Mouse (Mus musculus) MEL (cell line): Measurements from ENCODE around the gene Rassf1. TPM values are rescaled to one million over a fixed set of nuclear protein-coding genes. Genes with fewer than 3 reads are reported as not detected.
A peak's percentile ranks its signal among the peaks of the same experiment; 100 is the strongest.

ENCODE experiments used
- DNase-seq: peaks from one replicate; pipeline ENCODE4 v3.0.0; 2011; ENCODE audit warnings: low read depth, low spot score
- H3K27ac ChIP-seq: 2 replicates; pipeline ENCODE4 v1.5.1; 2012; ENCODE audit warnings: low read depth, mild to moderate bottlenecking, control low read depth, low read length, moderate library complexity; ENCODE audit not compliant: control insufficient read depth
- H3K27me3 ChIP-seq, 2 experiments: fragments of 150-350 bp in 1 of 2; sonication (generic) in 1 of 2; 2 replicates each; pipeline ENCODE4 v1.6.1; 2012; ENCODE audit warnings: low read length in 2 of 2, mild to moderate bottlenecking in 2 of 2, improper control_type of control experiment in 1 of 2, moderate library complexity in 1 of 2; ENCODE audit not compliant: insufficient read depth in 2 of 2, control insufficient read depth in 1 of 2
- H3K36me3 ChIP-seq, 2 experiments: 2 replicates each; pipeline ENCODE4 v1.6.1; 2012 to 2014; ENCODE audit warnings: low read length in 2 of 2, improper control_type of control experiment in 1 of 2, inconsistent platforms in 1 of 2, mild to moderate bottlenecking in 1 of 2; ENCODE audit not compliant: insufficient read depth in 2 of 2, control insufficient read depth in 1 of 2
- H3K4me1 ChIP-seq, 2 experiments: fragments of 150-350 bp in 1 of 2; sonication (generic) in 1 of 2; 2 replicates each; pipeline ENCODE4 v1.6.1; 2012; ENCODE audit warnings: low read length in 2 of 2, improper control_type of control experiment in 1 of 2, mild to moderate bottlenecking in 1 of 2; ENCODE audit not compliant: insufficient read depth in 2 of 2, control insufficient read depth in 1 of 2
- H3K4me3 ChIP-seq, 2 experiments: fragments of 150-350 bp in 1 of 2; sonication (generic) in 1 of 2; 2 replicates each; pipeline ENCODE4 v1.5.1; 2012; ENCODE audit warnings: low read depth in 2 of 2, low read length in 2 of 2, mild to moderate bottlenecking in 2 of 2, moderate library complexity in 2 of 2, control low read depth in 1 of 2, improper control_type of control experiment in 1 of 2; ENCODE audit not compliant: control insufficient read depth in 1 of 2, insufficient read depth in 1 of 2
- H3K79me2 ChIP-seq: 2 replicates; pipeline ENCODE4 v1.6.1; 2012; ENCODE audit warnings: mild to moderate bottlenecking, low read length, moderate library complexity; ENCODE audit not compliant: control insufficient read depth, poor library complexity, insufficient read depth
- H3K9ac ChIP-seq: 2 replicates; pipeline ENCODE4 v1.6.1; 2012; ENCODE audit warnings: low read depth, mild to moderate bottlenecking, control low read depth, low read length, moderate library complexity; ENCODE audit not compliant: control insufficient read depth, poor library complexity, severe bottlenecking
- H3K9me3 ChIP-seq: fragments of 150-350 bp; sonication (generic); replicated peaks from 2 replicates; pipeline ENCODE4 v1.6.1; 2012; ENCODE audit warnings: mild to moderate bottlenecking, low read length, improper control_type of control experiment, moderate library complexity; ENCODE audit not compliant: insufficient read depth
- CHD1 ChIP-seq: IDR thresholded peaks from 2 replicates; pipeline ENCODE4 v1.6.1; 2012; ENCODE audit warnings: low read depth, mild to moderate bottlenecking, inconsistent platforms, low read length, improper control_type of control experiment
- CHD2 ChIP-seq: IDR thresholded peaks from 2 replicates; pipeline ENCODE4 v1.6.1; 2011; ENCODE audit warnings: low read length, improper control_type of control experiment
- CTCF ChIP-seq, 3 experiments: IDR thresholded peaks in 2 of 3; conservative IDR thresholded peaks in 1 of 3; 2 replicates each; pipeline ENCODE4 v1.5.1; 2011 to 2012; ENCODE audit warnings: low read length in 3 of 3, low read depth in 2 of 3, mild to moderate bottlenecking in 2 of 3, improper control_type of control experiment in 1 of 3, inconsistent platforms in 1 of 3, mixed read lengths in 1 of 3, moderate library complexity in 1 of 3; ENCODE audit not compliant: control insufficient read depth in 1 of 3, insufficient read depth in 1 of 3, poor library complexity in 1 of 3, severe bottlenecking in 1 of 3
- E2F4 ChIP-seq: IDR thresholded peaks from 2 replicates; pipeline ENCODE4 v1.6.1; 2011; ENCODE audit warnings: low read depth, low read length, improper control_type of control experiment, borderline replicate concordance
- EP300 ChIP-seq, 2 experiments: IDR thresholded peaks; 2 replicates each; pipeline ENCODE4 v1.6.1; 2011; ENCODE audit warnings: improper control_type of control experiment in 2 of 2, low read length in 2 of 2, low read depth in 1 of 2, mild to moderate bottlenecking in 1 of 2
- GABPA ChIP-seq: IDR thresholded peaks from 2 replicates; pipeline ENCODE4 v1.6.1; 2012; ENCODE audit warnings: low read depth, mild to moderate bottlenecking, inconsistent platforms, low read length, improper control_type of control experiment, moderate library complexity
- GATA1 ChIP-seq: IDR thresholded peaks from 2 replicates; pipeline ENCODE4 v1.6.1; 2011; ENCODE audit warnings: low read depth, low read length, improper control_type of control experiment
- JUND ChIP-seq: IDR thresholded peaks from 2 replicates; pipeline ENCODE4 v1.6.1; 2011; ENCODE audit warnings: low read depth, mild to moderate bottlenecking, improper control_type of control experiment, low read length
- KAT2A ChIP-seq: conservative IDR thresholded peaks from 2 replicates; pipeline ENCODE4 v1.6.1; 2012; ENCODE audit warnings: low read depth, low read length, improper control_type of control experiment, inconsistent platforms
- MAFK ChIP-seq: IDR thresholded peaks from 2 replicates; pipeline ENCODE4 v1.6.1; 2011; ENCODE audit warnings: low read depth, mild to moderate bottlenecking, low read length, improper control_type of control experiment, borderline replicate concordance
- MAX ChIP-seq: IDR thresholded peaks from 2 replicates; pipeline ENCODE4 v1.6.1; 2011; ENCODE audit warnings: low read length, improper control_type of control experiment
- MAZ ChIP-seq: IDR thresholded peaks from 2 replicates; pipeline ENCODE4 v1.6.1; 2012; ENCODE audit warnings: low read depth, mild to moderate bottlenecking, inconsistent platforms, low read length, improper control_type of control experiment
- MEF2A ChIP-seq: IDR thresholded peaks from 2 replicates; pipeline ENCODE4 v1.6.1; 2014; ENCODE audit warnings: low read depth, mild to moderate bottlenecking, inconsistent platforms, low read length, improper control_type of control experiment; ENCODE audit not compliant: poor library complexity, insufficient replicate concordance, severe bottlenecking; ENCODE audit errors: extremely low read depth
- MXI1 ChIP-seq: IDR thresholded peaks from 2 replicates; pipeline ENCODE4 v1.6.1; 2011; ENCODE audit warnings: mild to moderate bottlenecking, low read depth, low read length, improper control_type of control experiment
- MYB ChIP-seq: IDR thresholded peaks from 2 replicates; pipeline ENCODE4 v1.6.1; 2011; ENCODE audit warnings: mild to moderate bottlenecking, low read depth, low read length, improper control_type of control experiment
- MYC ChIP-seq: IDR thresholded peaks from 2 replicates; pipeline ENCODE4 v1.6.1; 2011; ENCODE audit warnings: low read depth, mild to moderate bottlenecking, low read length, improper control_type of control experiment, moderate library complexity
- NELFE ChIP-seq: IDR thresholded peaks from 2 replicates; pipeline ENCODE4 v1.6.1; 2011; ENCODE audit warnings: low read depth, low read length, improper control_type of control experiment
- NRF1 ChIP-seq: IDR thresholded peaks from 2 replicates; pipeline ENCODE4 v1.6.1; 2014; ENCODE audit warnings: low read depth, mild to moderate bottlenecking, inconsistent platforms, low read length, improper control_type of control experiment, moderate library complexity; ENCODE audit not compliant: poor library complexity, insufficient read depth, severe bottlenecking
- POLR2AphosphoS2 ChIP-seq: IDR thresholded peaks from 2 replicates; pipeline ENCODE4 v1.6.1; 2011; ENCODE audit warnings: low read length, improper control_type of control experiment
- POLR2AphosphoS5 ChIP-seq: IDR thresholded peaks from 2 replicates; pipeline ENCODE4 v1.6.1; 2012; ENCODE audit warnings: low read depth, borderline replicate concordance, mild to moderate bottlenecking, inconsistent platforms, low read length, moderate library complexity, mixed read lengths
- RAD21 ChIP-seq: IDR thresholded peaks from 2 replicates; pipeline ENCODE4 v1.6.1; 2011; ENCODE audit warnings: mild to moderate bottlenecking, low read depth, low read length, improper control_type of control experiment
- SIN3A ChIP-seq: IDR thresholded peaks from 2 replicates; pipeline ENCODE4 v1.6.1; 2012; ENCODE audit warnings: low read length, improper control_type of control experiment, inconsistent platforms
- TAL1 ChIP-seq: IDR thresholded peaks from 2 replicates; pipeline ENCODE4 v1.6.1; 2012; ENCODE audit warnings: mild to moderate bottlenecking, inconsistent platforms, low read length, moderate library complexity, mixed read lengths
- TBP ChIP-seq: IDR thresholded peaks from 2 replicates; pipeline ENCODE4 v1.8.0; 2011; ENCODE audit warnings: low read depth, low read length, improper control_type of control experiment
- TCF12 ChIP-seq: IDR thresholded peaks from 2 replicates; pipeline ENCODE4 v1.6.1; 2014; ENCODE audit warnings: low read depth, mild to moderate bottlenecking, inconsistent platforms, low read length, improper control_type of control experiment, moderate library complexity
- UBTF ChIP-seq: IDR thresholded peaks from 2 replicates; pipeline ENCODE4 v1.6.1; 2012; ENCODE audit warnings: low read depth, mild to moderate bottlenecking, inconsistent platforms, low read length, improper control_type of control experiment, moderate library complexity, borderline replicate concordance; ENCODE audit not compliant: insufficient read depth
- USF1 ChIP-seq: IDR thresholded peaks from 2 replicates; pipeline ENCODE4 v1.6.1; 2014; ENCODE audit warnings: low read depth, mild to moderate bottlenecking, inconsistent platforms, low read length, improper control_type of control experiment, moderate library complexity
- ZMIZ1 ChIP-seq: IDR thresholded peaks from 2 replicates; pipeline ENCODE4 v1.6.1; 2012; ENCODE audit warnings: low read depth, mild to moderate bottlenecking, inconsistent platforms, low read length, improper control_type of control experiment, moderate library complexity
- polyA plus RNA-seq, 2 experiments: library from polyadenylated mRNA; stranded (reverse) in 1 of 2; unstranded in 1 of 2; fragments of >175 nt in 1 of 2; fragments of >200 nt in 1 of 2; gene quantifications; 2 replicates each; pipeline versions ENCODE4 v1.2.1 to v1.2.4; 2012; ENCODE audit warnings: low replicate concordance in 2 of 2, low read depth in 1 of 2; ENCODE audit not compliant: insufficient read length in 2 of 2, insufficient read depth in 1 of 2, missing spikeins in 1 of 2
- total RNA-seq: library from RNA; depleted of rRNA; stranded (reverse); fragments of 300-350 nt; gene quantifications from 2 replicates; pipeline ENCODE4 v1.2.3, GENCODE M21; 2012

Gene Rassf1
- total and polyA plus RNA-seq, 3 experiments = 48.0 to 56.9 TPM; not detected in 1

GRCm38 (mm10) chr9:107521190-107521589, 30.2 kb upstream of the Rassf1 start:
- TF ChIP-seq NRF1 = no peak
- TF ChIP-seq GABPA = no peak
- TF ChIP-seq EP300 (IDR thresholded peaks at IDR 0.05; ENCODE audit: low read depth in 1 of 2, low read length in 2 of 2) = no peak
- TF ChIP-seq MEF2A = no peak
- TF ChIP-seq MAFK = no peak
- no peak for TF ChIP-seq E2F4
- no peak for TF ChIP-seq TCF12
- no peak for TF ChIP-seq KAT2A
- no peak for TF ChIP-seq CTCF (IDR thresholded peaks at IDR 0.05 in 2 of 3, conservative IDR thresholded peaks at IDR 0.05 in 1 of 3; ENCODE audit: control insufficient read depth in 1 of 3, insufficient read depth in 1 of 3, low read depth in 2 of 3, low read length in 3 of 3, poor library complexity in 1 of 3, severe bottlenecking in 1 of 3)
- TF ChIP-seq USF1 = no peak
- TF ChIP-seq ZMIZ1 = no peak
- no peak for TF ChIP-seq NELFE
- Histone ChIP-seq H3K9ac (peak overlapping the region; percentile 43), H3K27ac (no peak overlapping the region), H3K79me2 (no peaks in the 10 kb centered on the region), H3K27me3 (no peaks in the 10 kb centered on the region), H3K4me3 (peak overlapping the region; percentile 37 to 50), H3K36me3 (peaks cover 0 to 8% of the 10 kb centered on the region in 2 experiments; a peak in 1 of 4 replicates), H3K9me3 (no peaks in the 10 kb centered on the region), H3K4me1 (peaks cover 0 to 12% of the 10 kb centered on the region in 2 experiments; a peak in 3 of 4 replicates)
- DNase-seq = no peak

GRCm38 (mm10) chr9:107521711-107522399, 29.5 kb upstream of the Rassf1 start:
- H3K4me1 ChIP-seq = peaks cover 0 to 12% of the 10 kb centered on the region in 2 experiments; a peak in 3 of 4 replicates
- H3K36me3 ChIP-seq = peaks cover 0 to 8% of the 10 kb centered on the region in 2 experiments; a peak in 1 of 4 replicates
- peak overlapping the region; percentile 43 for H3K9ac ChIP-seq
- H3K27me3 ChIP-seq = no peaks in the 10 kb centered on the region
- peak overlapping the region; percentile 37 to 50 for H3K4me3 ChIP-seq
- no peak overlapping the region for H3K27ac ChIP-seq
- H3K9me3 ChIP-seq = no peaks in the 10 kb centered on the region
- no peaks in the 10 kb centered on the region for H3K79me2 ChIP-seq
- peak; percentile 53 for DNase-seq
- TF ChIP-seq NRF1 = no peak
- no peak for TF ChIP-seq GABPA
- TF ChIP-seq MAX = no peak
- no peak for TF ChIP-seq MYB
- no peak for TF ChIP-seq KAT2A
- TF ChIP-seq CHD1 = no peak
- TF ChIP-seq TBP = no peak
- TF ChIP-seq TAL1 = no peak
- no peak for TF ChIP-seq TCF12
- no peak for TF ChIP-seq RAD21
- TF ChIP-seq MYC = 0 out of 2 replicates have a peak, but pooled peaks have one; percentile 13
- no peak for TF ChIP-seq GATA1
- no peak for TF ChIP-seq POLR2AphosphoS2
- no peak for TF ChIP-seq POLR2AphosphoS5
- 0 out of 2 replicates have a peak, but pooled peaks have one; percentile 26 for TF ChIP-seq MAZ
- no peak for TF ChIP-seq MEF2A
- peak; percentile 43; the same call in 1 of the 2 replicates for TF ChIP-seq SIN3A
- TF ChIP-seq MXI1 = no peak
- no peak for TF ChIP-seq CHD2
- no peak; a peak in 1 of 6 replicates for TF ChIP-seq CTCF (IDR thresholded peaks at IDR 0.05 in 2 of 3, conservative IDR thresholded peaks at IDR 0.05 in 1 of 3; ENCODE audit: control insufficient read depth in 1 of 3, insufficient read depth in 1 of 3, low read depth in 2 of 3, low read length in 3 of 3, poor library complexity in 1 of 3, severe bottlenecking in 1 of 3)
- TF ChIP-seq UBTF = no peak
- no peak for TF ChIP-seq MAFK
- TF ChIP-seq JUND = no peak
- TF ChIP-seq EP300 (IDR thresholded peaks at IDR 0.05; ENCODE audit: low read depth in 1 of 2, low read length in 2 of 2) = 0 out of 4 replicates have a peak, but pooled peaks of 1 of the 2 experiments have one; percentile 28
